Mouse (Mus musculus) G1E (cell line): Measurements from ENCODE around the gene Fen1. TPM values are rescaled to one million over a fixed set of nuclear protein-coding genes. Genes with fewer than 3 reads are reported as not detected.
A peak's percentile ranks its signal among the peaks of the same experiment; 100 is the strongest.

Source experiments
- ATAC-seq: 2 replicates; pipeline ENCODE4 v1.8.0; 2016; ENCODE audit warnings: mild to moderate bottlenecking; ENCODE audit not compliant: insufficient number of reproducible peaks, poor library complexity, low FRiP score, severe bottlenecking; ENCODE audit errors: extremely low read depth
- DNase-seq: peaks from one replicate; pipeline ENCODE4 v3.0.0; 2012; ENCODE audit warnings: low spot score
- H3K27me3 ChIP-seq: 2 replicates; pipeline ENCODE4 v1.6.1; 2012; ENCODE audit warnings: mild to moderate bottlenecking, low read length, inconsistent platforms; ENCODE audit not compliant: insufficient read depth
- H3K36me3 ChIP-seq: replicated peaks from 2 replicates; pipeline ENCODE3; 2012; ENCODE audit warnings: mild to moderate bottlenecking, inconsistent platforms
- H3K4me1 ChIP-seq: 2 replicates; pipeline ENCODE4 v1.6.1; 2012; ENCODE audit warnings: low read depth, low read length, inconsistent platforms, mixed read lengths; ENCODE audit not compliant: insufficient read depth
- H3K4me3 ChIP-seq: 2 replicates; pipeline ENCODE4 v1.5.1; 2012; ENCODE audit warnings: low read depth, mild to moderate bottlenecking, inconsistent platforms, low read length, moderate library complexity, mixed read lengths
- H3K9me3 ChIP-seq: replicated peaks from 2 replicates; pipeline ENCODE4 v1.6.1; 2012; ENCODE audit warnings: inconsistent platforms
- CTCF ChIP-seq: IDR thresholded peaks from 2 replicates; pipeline ENCODE4 v1.5.1; 2012; ENCODE audit warnings: low read depth, low read length, inconsistent platforms, mixed read lengths
- GATA1 ChIP-seq: IDR thresholded peaks from 2 replicates; pipeline ENCODE4 v1.6.1; 2012; ENCODE audit warnings: borderline replicate concordance, low read length, inconsistent platforms, mixed read lengths
- GATA2 ChIP-seq: IDR thresholded peaks from 2 replicates; pipeline ENCODE4 v1.6.1; 2012; ENCODE audit warnings: low read depth, low read length, inconsistent platforms, borderline replicate concordance
- POLR2AphosphoS5 ChIP-seq: IDR thresholded peaks from 2 replicates; pipeline ENCODE4 v1.6.1; 2012; ENCODE audit warnings: low read depth, low read length, inconsistent platforms; ENCODE audit not compliant: insufficient replicate concordance
- TAL1 ChIP-seq: conservative IDR thresholded peaks from 2 replicates; pipeline ENCODE4 v1.6.1; 2012; ENCODE audit warnings: low read depth, low read length, inconsistent platforms, mixed read lengths
- polyA plus RNA-seq: library from polyadenylated mRNA; stranded (reverse); fragments of >175 nt; gene quantifications from 2 replicates; pipeline ENCODE4 v1.2.3, GENCODE M21; 2012
- total RNA-seq, 2 experiments: library from RNA; stranded (forward) in 1 of 2; stranded (reverse) in 1 of 2; fragments of 200-1000 nt in 1 of 2; fragments of >200 nt in 1 of 2; fragmentation: Nextera tagmentation in 1 of 2; gene quantifications; 2 replicates each; pipeline ENCODE4 v1.2.3; 2014 to 2017

Gene Fen1
- total and polyA plus RNA-seq, 3 experiments, result 23.1 to 167 (median 86.3) TPM

GRCm38 (mm10) chr19:10204616-10205001, 640 bp upstream of the Fen1 start:
- Histone ChIP-seq H3K36me3 (peaks cover 74% of the 10 kb centered on the region), H3K27me3 (no peaks in the 10 kb centered on the region), H3K9me3 (no peaks in the 10 kb centered on the region), H3K4me1 (peaks cover 52% of the 10 kb centered on the region), H3K4me3 (peak overlapping the region; percentile 75)
- TF ChIP-seq POLR2AphosphoS5, result no peak
- TF ChIP-seq GATA1, result no peak
- TF ChIP-seq GATA2, result no peak
- TF ChIP-seq TAL1, result no peak
- TF ChIP-seq CTCF, result no peak
- ATAC-seq (no peak), DNase-seq (peak; percentile 49)

DNA sequence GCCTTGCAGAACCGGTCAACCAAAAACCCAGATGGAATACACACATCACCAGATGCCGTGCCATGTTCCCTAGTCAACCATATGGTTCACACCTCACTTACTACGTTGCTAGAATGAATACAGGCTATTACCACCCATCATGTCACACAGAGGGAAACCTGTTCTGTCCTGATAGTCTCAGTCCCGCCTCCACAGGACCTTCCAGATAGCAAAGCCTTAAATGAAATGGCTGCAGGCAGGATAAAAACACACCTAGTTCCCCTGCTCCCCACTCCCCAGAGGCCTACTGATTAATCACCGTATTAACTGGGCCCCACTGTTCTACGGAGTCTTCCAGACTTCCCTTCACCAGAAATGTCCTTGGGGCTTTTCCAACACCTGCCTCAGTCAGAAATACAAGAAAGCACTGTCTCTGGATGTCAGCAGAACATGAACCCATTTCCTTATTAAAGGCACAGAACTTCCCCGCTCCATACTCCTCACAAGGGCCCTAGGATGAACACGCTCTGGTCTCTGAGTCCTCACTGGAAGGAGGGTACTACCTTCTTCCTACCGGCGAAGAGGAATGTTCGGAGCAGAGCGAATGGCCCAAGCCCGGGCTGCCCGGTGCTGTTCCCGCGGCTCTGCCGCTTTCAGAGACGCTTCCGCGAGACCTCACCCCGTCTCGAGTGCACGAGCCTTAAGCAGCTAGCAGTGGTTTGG, 672 bp downstream of the Fen1 start:
- ATAC-seq (no peak), DNase-seq (peak; percentile 38)
- H3K27me3 ChIP-seq, result no peaks in the 10 kb centered on the region
- no peaks in the 10 kb centered on the region for H3K9me3 ChIP-seq
- peaks cover 68% of the 10 kb centered on the region for H3K36me3 ChIP-seq
- peak overlapping the region; percentile 75 for H3K4me3 ChIP-seq
- H3K4me1 ChIP-seq, result peaks cover 58% of the 10 kb centered on the region
- TF ChIP-seq GATA2 (no peak), TAL1 (peak; percentile 42; the same call in 1 of the 2 replicates)

DNA sequence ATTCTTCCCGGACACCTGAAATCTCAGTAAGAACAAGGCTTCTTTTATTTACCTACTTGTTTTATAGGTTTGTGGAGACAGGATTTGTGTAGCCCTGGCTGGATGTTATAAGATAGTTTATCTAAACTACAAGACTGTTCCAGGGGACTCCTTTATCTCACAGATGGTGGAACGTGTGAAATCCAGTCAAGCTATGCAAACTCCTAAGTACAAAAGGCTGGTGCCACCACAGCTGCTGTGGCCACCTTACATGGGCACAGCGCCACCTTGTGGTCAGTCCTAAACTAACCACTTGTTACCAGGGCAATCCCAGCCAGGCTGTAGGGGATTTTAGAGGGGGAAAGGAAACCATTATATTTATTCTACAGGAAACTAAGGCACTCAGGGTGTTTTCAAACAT, 5.2 kb downstream of the Fen1 start:
- Histone ChIP-seq H3K9me3 (no peaks in the 10 kb centered on the region), H3K4me1 (peaks cover 71% of the 10 kb centered on the region), H3K4me3 (no peak overlapping the region), H3K27me3 (no peaks in the 10 kb centered on the region), H3K36me3 (peaks cover 81% of the 10 kb centered on the region)
- ATAC-seq (peak; percentile 48; the same call in 1 of the 2 replicates), DNase-seq (peak; percentile 72)
- peak; percentile 48 for TF ChIP-seq CTCF
- TF ChIP-seq TAL1, result peak; percentile 34; the same call in 1 of the 2 replicates
- TF ChIP-seq POLR2AphosphoS5, result no peak
- TF ChIP-seq GATA1, result no peak

GRCm38 (mm10) chr19:10198286-10198685, 5.7 kb downstream of the Fen1 start:
- DNase-seq (no peak), ATAC-seq (no peak)
- 0 out of 2 replicates have a peak, but pooled peaks have one; percentile 28 for TF ChIP-seq POLR2AphosphoS5
- TF ChIP-seq CTCF, result no peak
- peaks cover 85% of the 10 kb centered on the region for H3K36me3 ChIP-seq
- no peaks in the 10 kb centered on the region for H3K27me3 ChIP-seq
- no peaks in the 10 kb centered on the region for H3K9me3 ChIP-seq
- H3K4me1 ChIP-seq, result peaks cover 74% of the 10 kb centered on the region
- no peak overlapping the region for H3K4me3 ChIP-seq

DNA sequence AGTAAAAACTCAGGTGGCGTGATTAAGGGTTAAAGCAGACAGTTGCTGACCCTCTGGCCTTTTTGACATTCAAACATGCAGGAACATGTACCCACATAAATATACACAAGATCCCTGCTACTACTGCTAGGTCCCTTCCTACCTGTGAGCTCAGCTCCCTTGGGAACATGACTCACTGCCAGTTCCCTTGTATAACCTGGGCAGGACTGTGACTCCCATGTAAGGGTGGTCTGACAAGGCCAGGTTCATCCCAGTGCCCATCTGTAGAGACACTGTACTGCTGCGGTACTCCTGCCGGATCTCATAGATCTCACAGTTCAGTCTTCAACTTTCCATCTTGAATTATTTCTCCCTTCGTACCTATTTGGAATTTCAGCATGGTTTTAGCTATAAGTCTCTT, 6.8 kb downstream of the Fen1 start:
- Histone ChIP-seq H3K4me1 (peaks cover 80% of the 10 kb centered on the region), H3K27me3 (no peaks in the 10 kb centered on the region), H3K4me3 (no peak overlapping the region), H3K36me3 (peaks cover 94% of the 10 kb centered on the region), H3K9me3 (no peaks in the 10 kb centered on the region)
- no peak for DNase-seq
- TF ChIP-seq GATA1, result no peak
- TF ChIP-seq POLR2AphosphoS5, result peak; percentile 92; the same call in 1 of the 2 replicates
- no peak for ATAC-seq

- DNase-seq (no peak), ATAC-seq (no peak)
- Histone ChIP-seq H3K4me1 (peaks cover 83% of the 10 kb centered on the region), H3K9me3 (no peaks in the 10 kb centered on the region), H3K27me3 (no peaks in the 10 kb centered on the region), H3K4me3 (no peak overlapping the region), H3K36me3 (peaks cover 94% of the 10 kb centered on the region)
- TF ChIP-seq GATA1 (no peak), GATA2 (no peak), CTCF (no peak), POLR2AphosphoS5 (no peak), TAL1 (no peak)
Measured at GRCm38 (mm10) chr19:10195252-10195651, 8.7 kb downstream of the Fen1 start.

DNA sequence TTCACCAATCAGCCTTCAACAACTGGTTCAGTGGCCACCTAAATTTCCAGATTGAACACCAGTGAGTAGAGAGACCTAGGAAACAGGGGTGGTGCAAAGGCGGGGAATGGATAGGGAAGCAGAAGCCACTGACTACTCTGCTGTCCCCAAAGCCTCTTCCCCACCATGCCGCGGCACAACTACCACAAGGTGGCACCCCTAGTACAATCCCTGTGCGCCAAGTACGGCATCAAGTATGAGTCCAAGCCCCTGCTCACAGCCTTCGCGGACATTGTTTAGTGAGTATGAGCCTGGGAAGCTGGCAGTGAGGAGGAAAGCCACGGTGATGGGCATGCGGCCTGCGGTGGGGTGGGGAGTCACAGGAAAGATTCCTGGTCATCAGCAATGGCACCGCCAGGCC, 9.6 kb downstream of the Fen1 start:
- Histone ChIP-seq H3K36me3 (peaks cover 94% of the 10 kb centered on the region), H3K4me1 (peaks cover 83% of the 10 kb centered on the region), H3K27me3 (no peaks in the 10 kb centered on the region), H3K9me3 (no peaks in the 10 kb centered on the region), H3K4me3 (no peak overlapping the region)
- DNase-seq (no peak), ATAC-seq (no peak)
- TF ChIP-seq CTCF (no peak), GATA1 (no peak), TAL1 (no peak), GATA2 (no peak), POLR2AphosphoS5 (no peak)
